Mouse (Mus musculus): ENCODE data around the gene Zfp108. TPM values are rescaled to one million over a fixed set of nuclear protein-coding genes. Genes with fewer than 3 reads are reported as not detected.
"Not testable (repeated sequence)": the region's sequence is repeated elsewhere in the genome, so short reads cannot be mapped to it uniquely, and the experiment has no call there.

Gene Zfp108
- polyA plus RNA-seq, 1 experiment: 5.7 TPM

GRCm38 (mm10) chr7:24259306-24259999 is 4.9 kb downstream of the Zfp108 start:
- no peak overlapping the region for H3K4me3 ChIP-seq (ENCODE audit: insufficient read depth, low read length)
- TF ChIP-seq CTCF (IDR thresholded peaks at IDR 0.05; ENCODE audit: extremely low read depth, insufficient read depth, low read length) (no peak), POLR2A (IDR thresholded peaks at IDR 0.05; ENCODE audit: extremely low read depth, insufficient read depth, low read length) (no peak)
- no peak overlapping the region for H3K27ac ChIP-seq (ENCODE audit: insufficient read depth, low read length)
- H3K4me1 ChIP-seq (ENCODE audit: control insufficient read depth, insufficient read depth, low read length): peaks cover 3% of the 10 kb centered on the region; the same call in 1 of the 2 replicates

- H3K4me3 ChIP-seq (ENCODE audit: insufficient read depth, low read length): no peak overlapping the region
- H3K27ac ChIP-seq (ENCODE audit: insufficient read depth, low read length): no peak overlapping the region
- TF ChIP-seq CTCF (IDR thresholded peaks at IDR 0.05; ENCODE audit: extremely low read depth, insufficient read depth, low read length) (no peak), POLR2A (IDR thresholded peaks at IDR 0.05; ENCODE audit: extremely low read depth, insufficient read depth, low read length) (no peak)
- peaks cover 3% of the 10 kb centered on the region; the same call in 1 of the 2 replicates for H3K4me1 ChIP-seq (ENCODE audit: control insufficient read depth, insufficient read depth, low read length)
These were observed 5.4 kb downstream of the Zfp108 start for GRCm38 (mm10) chr7:24260000-24260312.

DNA sequence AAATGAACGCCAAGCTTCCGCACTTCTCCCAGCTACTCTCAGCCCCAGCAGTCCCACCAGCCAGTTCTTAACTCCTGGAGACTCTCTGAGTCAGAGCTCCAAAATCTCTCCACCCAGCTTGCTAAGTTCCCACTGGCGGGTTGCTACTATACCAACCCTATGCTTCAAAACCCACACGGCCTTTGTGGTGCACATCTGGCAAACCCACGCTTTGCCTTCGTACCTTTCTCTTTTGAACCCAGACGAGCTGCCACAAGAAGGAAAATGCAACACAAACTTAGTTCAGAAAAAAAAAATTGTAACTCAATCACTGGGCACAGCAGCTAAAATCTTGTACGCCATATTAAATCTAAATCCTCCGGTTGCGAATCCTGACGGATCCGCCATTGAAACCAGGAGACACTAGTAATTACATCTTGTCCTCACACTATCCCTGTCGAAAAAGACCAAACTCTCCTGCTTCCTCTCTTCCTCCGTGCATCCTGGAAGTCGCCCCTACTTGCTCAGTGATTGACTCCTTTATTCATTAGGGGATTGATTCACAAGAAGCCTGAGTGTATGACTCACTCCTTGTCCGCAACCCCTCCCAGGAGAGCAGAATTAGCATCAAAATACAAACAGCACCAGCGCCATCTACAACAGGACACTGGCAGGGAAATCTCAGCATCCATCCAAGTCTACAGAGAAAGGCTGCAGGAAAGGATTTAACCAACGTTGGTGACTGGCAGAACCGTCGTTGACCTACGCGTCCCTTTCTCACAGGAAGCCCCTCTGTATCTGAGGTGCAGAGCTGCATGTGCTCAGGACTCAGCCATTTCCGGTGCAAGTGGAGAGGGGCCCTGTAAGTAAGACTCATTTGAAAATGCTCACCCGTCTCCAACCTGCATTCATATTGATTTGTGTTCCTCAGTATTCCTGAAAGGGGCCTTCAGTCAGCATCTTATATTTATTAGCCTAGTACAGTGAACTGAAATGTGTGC is 13.9 kb downstream of the Zfp108 start:
- Histone ChIP-seq H3K4me3 (ENCODE audit: insufficient read depth, low read length) (no peak overlapping the region), H3K4me1 (ENCODE audit: control insufficient read depth, insufficient read depth, low read length) (no peaks in the 10 kb centered on the region), H3K27ac (ENCODE audit: insufficient read depth, low read length) (no peak overlapping the region)
- TF ChIP-seq POLR2A (IDR thresholded peaks at IDR 0.05; ENCODE audit: extremely low read depth, insufficient read depth, low read length) (no peak), CTCF (IDR thresholded peaks at IDR 0.05; ENCODE audit: extremely low read depth, insufficient read depth, low read length) (no peak)

- H3K27ac ChIP-seq (ENCODE audit: insufficient read depth, low read length): no peak overlapping the region
- TF ChIP-seq CTCF (IDR thresholded peaks at IDR 0.05; ENCODE audit: extremely low read depth, insufficient read depth, low read length) (no peak), POLR2A (IDR thresholded peaks at IDR 0.05; ENCODE audit: extremely low read depth, insufficient read depth, low read length) (no peak)
- H3K4me3 ChIP-seq (ENCODE audit: insufficient read depth, low read length): peak overlapping the region; percentile 52; the same call in 1 of the 2 replicates
- no peaks in the 10 kb centered on the region for H3K4me1 ChIP-seq (ENCODE audit: control insufficient read depth, insufficient read depth, low read length)
These were observed 14.7 kb downstream of the Zfp108 start for GRCm38 (mm10) chr7:24269256-24269655.

DNA sequence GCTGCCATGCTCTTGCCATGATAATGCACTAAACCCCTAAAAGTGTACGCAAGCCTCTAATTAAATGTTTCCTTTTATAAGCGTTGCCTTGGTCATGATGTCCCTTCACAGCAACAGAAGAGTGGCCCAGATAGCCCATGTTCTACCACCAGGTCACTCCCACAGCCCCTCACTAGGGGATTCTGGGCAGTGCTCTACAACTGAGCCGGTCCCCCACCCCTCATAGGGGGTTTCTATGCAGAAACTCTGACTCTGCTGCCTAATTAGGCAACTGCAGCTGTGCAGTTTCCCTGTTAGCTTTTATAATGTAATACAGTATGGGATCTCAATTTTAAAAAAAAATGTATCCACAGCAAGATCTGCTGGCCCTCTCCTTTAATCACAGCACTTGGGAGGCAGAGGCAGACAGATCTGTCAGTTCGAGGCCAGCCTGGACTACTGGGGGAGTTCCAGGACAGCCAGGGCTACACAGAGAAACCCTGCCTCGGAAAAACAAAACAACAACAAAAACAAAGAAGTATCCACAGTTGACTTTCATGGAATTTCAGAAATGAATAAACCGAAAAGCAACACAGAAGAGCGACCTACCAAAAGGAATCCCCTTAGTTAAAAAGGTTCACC is 15.2 kb downstream of the Zfp108 start:
- H3K27ac ChIP-seq (ENCODE audit: insufficient read depth, low read length): no peak overlapping the region
- H3K4me3 ChIP-seq (ENCODE audit: insufficient read depth, low read length): peak overlapping the region; percentile 52
- TF ChIP-seq CTCF (IDR thresholded peaks at IDR 0.05; ENCODE audit: extremely low read depth, insufficient read depth, low read length) (no peak), POLR2A (IDR thresholded peaks at IDR 0.05; ENCODE audit: extremely low read depth, insufficient read depth, low read length) (no peak)
- H3K4me1 ChIP-seq (ENCODE audit: control insufficient read depth, insufficient read depth, low read length): no peaks in the 10 kb centered on the region

- no peak for TF ChIP-seq CTCF (IDR thresholded peaks at IDR 0.05; ENCODE audit: extremely low read depth, insufficient read depth, low read length)
- peak; percentile 88; the same call in 1 of the 2 replicates for TF ChIP-seq POLR2A (IDR thresholded peaks at IDR 0.05; ENCODE audit: extremely low read depth, insufficient read depth, low read length)
- H3K27ac ChIP-seq (ENCODE audit: insufficient read depth, low read length): 0 out of 2 replicates have a peak within 1 kb of the TSS, but pooled peaks have one; percentile 30
- H3K4me1 ChIP-seq (ENCODE audit: control insufficient read depth, insufficient read depth, low read length): no peaks in the 10 kb centered on the region
- peak within 1 kb of the TSS; percentile 52 for H3K4me3 ChIP-seq (ENCODE audit: insufficient read depth, low read length)
These were observed 15.7 kb downstream of the Zfp108 start, which contains the start of gene Zfp93 for GRCm38 (mm10) chr7:24270288-24270672. Gene Zfp93, plus strand, starts transcription at chr7:24270420.

GRCm38 (mm10) chr7:24271191-24271590 is 16.6 kb downstream of the Zfp108 start:
- TF ChIP-seq POLR2A (IDR thresholded peaks at IDR 0.05; ENCODE audit: extremely low read depth, insufficient read depth, low read length): no peak
- TF ChIP-seq CTCF (IDR thresholded peaks at IDR 0.05; ENCODE audit: extremely low read depth, insufficient read depth, low read length): no peak
- no peak overlapping the region for H3K27ac ChIP-seq (ENCODE audit: insufficient read depth, low read length)

GRCm38 (mm10) chr7:24274456-24274855 is 19.9 kb downstream of the Zfp108 start:
- Histone ChIP-seq H3K4me3 (ENCODE audit: insufficient read depth, low read length) (no peak overlapping the region), H3K27ac (ENCODE audit: insufficient read depth, low read length) (no peak overlapping the region), H3K4me1 (ENCODE audit: control insufficient read depth, insufficient read depth, low read length) (no peaks in the 10 kb centered on the region)
- TF ChIP-seq POLR2A (IDR thresholded peaks at IDR 0.05; ENCODE audit: extremely low read depth, insufficient read depth, low read length): no peak
- no peak for TF ChIP-seq CTCF (IDR thresholded peaks at IDR 0.05; ENCODE audit: extremely low read depth, insufficient read depth, low read length)

More at GRCm38 (mm10) chr7:24271191-24271590, 16.6 kb downstream of the Zfp108 start:
- Histone ChIP-seq H3K4me1 (ENCODE audit: control insufficient read depth, insufficient read depth, low read length) (no peaks in the 10 kb centered on the region), H3K4me3 (ENCODE audit: insufficient read depth, low read length) (no peak overlapping the region)

DNA sequence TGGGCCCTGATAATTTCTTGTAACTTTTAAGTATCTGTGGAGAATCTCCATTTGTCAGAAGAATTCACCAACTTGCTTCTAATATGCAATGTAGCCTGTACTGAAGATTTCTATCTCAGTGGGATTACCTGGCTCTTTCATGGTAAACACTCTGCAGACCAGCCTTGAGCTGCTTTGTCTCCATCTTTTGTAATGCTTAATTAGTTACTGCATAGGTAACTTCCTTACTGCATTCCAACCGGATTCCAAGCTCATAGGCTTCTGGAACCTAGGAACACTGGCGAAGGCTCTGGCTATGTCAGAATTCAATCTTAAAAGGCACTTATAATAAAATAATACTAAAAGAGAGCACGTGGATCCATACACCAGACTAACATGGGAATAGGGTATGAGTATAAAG is 24.2 kb downstream of the Zfp108 start:
- not testable (repeated sequence) for H3K27ac ChIP-seq (ENCODE audit: insufficient read depth, low read length); H3K4me1 ChIP-seq (ENCODE audit: control insufficient read depth, insufficient read depth, low read length); H3K4me3 ChIP-seq (ENCODE audit: insufficient read depth, low read length)

Measured in cortical plate, adult 2 months (tissue).